Mouse (Mus musculus) retina, postnatal 7 days (tissue): ENCODE results near the gene Nr2c1.

Experiments used
- DNase-seq: peaks from one replicate; pipeline ENCODE4 v3.0.0-alpha.2; 2012; ENCODE audit warnings: low read depth, low spot score

Gene Nr2c1

GRCm38 (mm10) chr10:94210718-94211618 lies 63.1 kb downstream of the Nr2c1 start:
- DNase-seq, result no peak

DNA sequence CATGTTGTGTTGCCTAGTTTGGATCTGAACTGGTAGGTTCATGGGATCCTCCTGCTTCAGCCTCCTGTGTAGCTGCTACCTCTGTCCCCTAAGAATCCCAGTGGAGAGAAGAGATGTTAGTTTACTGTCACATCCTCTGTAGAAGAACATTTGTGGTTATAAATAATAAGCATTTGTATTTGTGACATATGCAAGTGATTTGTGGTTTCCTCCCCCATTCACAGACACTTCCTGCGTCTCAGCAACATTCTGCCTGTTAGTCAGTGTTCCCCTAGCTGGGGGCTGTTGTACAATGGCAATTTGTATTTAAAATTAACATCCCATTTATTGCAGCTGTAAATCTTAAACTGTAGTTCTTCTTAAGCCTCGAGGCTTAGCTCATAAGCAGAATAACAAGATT lies 63.9 kb downstream of the Nr2c1 start:
- DNase-seq, result no peak

DNA sequence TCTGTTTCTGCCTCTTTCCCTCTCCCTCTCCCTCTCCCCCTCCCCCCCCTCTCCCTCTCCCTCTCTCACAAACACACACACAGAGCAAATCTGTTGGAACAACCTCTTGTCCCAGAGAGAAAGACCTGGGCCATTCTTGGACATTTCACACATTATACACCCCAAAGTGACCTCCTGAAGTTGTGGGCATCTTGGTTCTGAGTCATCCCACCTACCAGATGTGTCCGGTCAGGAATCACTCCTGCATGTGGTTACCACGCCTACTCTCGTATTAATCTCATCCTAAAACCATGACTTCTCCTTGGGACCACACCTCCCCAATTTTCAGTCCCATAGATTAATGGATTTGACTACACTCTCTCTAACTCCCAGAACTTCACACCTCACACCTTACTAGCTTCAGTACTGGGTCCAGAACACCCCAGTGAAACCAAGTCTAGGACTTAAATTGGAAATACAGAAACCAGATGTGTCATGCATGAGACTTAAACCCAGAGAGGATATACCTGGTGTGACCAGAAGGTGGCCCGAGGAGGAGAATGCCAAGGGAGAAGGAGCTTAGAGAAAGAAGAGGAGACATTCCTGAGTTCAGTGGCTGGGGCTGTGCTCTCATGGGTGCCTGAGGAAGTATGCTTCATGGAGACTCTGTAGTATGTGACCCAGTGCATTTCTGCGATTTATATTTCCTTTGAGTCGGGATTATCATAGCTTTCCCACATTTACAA lies 77.4 kb downstream of the Nr2c1 start:
- DNase-seq, result no peak

GRCm38 (mm10) chr10:94230172-94230981 lies 82.6 kb downstream of the Nr2c1 start:
- no peak for DNase-seq

DNA sequence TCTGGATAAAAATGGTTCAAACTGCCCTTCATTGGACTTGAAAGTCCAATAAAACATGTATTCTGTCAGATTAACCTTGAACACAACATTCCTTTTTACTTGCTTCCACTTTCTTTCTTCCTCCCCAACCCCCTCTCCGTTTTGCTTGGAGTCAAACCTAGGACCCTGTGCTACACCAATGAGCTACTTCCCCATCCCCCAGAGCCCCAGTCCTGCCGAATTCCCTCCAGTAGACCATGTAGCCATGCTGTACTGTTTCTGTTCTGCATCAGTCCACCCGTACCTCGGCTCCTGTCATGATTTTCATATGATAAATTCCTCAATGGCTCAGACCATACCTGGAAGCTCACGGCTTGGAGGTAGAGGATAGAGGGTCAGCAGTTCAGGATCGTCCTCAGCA lies 83.2 kb downstream of the Nr2c1 start:
- no peak for DNase-seq

DNA sequence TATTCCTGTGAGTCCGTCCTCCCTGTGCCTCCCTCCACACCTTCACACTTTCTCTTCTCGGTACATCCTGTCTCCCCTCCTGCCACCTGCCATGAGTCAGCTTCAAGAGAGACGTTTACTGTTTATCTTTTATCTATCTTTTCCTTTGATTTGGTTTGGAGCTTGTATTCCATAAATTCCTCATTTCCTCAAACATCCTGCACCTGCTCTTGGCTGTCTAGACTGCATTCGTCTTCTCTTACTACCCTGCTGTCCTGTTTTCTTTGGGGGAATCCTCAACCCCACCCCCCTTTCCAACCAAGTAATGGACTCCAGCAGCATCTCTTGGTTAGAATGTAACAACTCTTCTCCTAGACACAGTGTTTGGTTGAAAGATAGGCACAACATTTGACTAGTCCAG lies 87.4 kb downstream of the Nr2c1 start:
- DNase-seq, result no peak

GRCm38 (mm10) chr10:94241346-94241745 lies 93.5 kb downstream of the Nr2c1 start:
- DNase-seq, result no peak
